Mouse (Mus musculus): ENCODE data around the gene Cabcoco1.

The Cabcoco1 gene

DNA sequence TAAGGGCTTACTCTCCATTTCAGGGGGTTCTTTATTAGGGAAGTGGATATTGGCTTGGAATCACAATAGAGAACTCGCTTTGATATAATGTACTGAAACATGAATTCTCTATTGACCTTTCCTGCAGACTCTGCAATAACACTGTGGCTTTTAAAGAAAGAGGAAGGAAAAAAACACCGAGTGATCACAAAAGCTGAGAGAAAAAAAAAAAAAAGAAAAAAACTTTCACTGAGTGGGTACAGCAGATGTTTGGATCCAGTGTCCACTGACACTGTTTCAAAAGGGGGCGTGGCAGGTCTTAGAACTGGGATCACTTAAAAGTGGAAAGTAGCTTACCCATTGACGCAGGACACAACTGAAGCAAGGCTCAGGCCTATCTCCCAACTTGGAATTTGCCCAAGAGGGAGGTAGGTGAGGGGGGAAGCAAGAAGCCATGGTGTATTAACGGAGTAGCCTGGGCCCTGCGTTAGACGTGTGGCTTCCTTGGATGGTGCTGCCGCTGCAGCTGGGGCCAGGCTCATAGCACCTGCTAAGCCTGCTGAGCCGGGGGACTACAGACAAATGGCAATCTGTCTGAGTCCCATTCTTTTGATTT is 107.6 kb downstream of the Cabcoco1 start:
- no peak for DNase-seq

DNA sequence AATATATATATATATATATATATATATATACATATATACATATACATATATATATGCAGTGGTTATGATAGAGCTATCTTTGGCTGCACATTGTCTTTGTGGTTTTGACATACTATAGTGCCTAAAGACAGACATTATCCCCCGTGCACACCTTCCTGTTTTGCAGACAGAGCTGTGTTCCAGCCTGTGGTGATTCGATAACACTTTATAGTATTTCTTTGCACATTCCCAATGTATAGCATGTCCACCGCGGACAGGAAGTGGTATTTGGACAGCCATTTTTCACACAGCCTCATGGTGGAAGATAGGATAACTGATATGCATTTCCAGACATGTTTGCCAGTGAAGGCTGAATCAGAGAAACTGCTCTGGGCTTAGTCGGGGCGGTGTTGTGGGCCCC is 110.3 kb downstream of the Cabcoco1 start:
- no peak for DNase-seq

DNA sequence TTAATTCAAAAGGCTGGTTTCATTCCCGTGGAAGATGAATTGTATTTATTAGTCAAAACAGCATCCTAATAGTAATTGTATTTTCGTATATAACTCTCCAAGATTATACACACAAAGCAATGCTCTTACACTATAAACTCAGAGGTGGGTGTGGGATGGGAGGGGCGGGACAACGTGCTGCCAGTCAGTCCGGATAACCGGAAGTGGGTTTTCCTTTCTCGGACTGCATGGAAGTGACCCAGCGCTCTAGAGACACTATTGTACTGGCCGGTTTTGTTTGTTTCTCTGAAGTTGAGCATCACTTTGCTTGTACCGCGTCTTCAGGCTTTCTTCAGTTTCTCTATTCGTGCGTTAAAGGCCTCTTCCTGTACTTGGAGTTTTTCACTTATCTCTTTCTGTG is 110.8 kb downstream of the Cabcoco1 start:
- DNase-seq, result no peak

DNA sequence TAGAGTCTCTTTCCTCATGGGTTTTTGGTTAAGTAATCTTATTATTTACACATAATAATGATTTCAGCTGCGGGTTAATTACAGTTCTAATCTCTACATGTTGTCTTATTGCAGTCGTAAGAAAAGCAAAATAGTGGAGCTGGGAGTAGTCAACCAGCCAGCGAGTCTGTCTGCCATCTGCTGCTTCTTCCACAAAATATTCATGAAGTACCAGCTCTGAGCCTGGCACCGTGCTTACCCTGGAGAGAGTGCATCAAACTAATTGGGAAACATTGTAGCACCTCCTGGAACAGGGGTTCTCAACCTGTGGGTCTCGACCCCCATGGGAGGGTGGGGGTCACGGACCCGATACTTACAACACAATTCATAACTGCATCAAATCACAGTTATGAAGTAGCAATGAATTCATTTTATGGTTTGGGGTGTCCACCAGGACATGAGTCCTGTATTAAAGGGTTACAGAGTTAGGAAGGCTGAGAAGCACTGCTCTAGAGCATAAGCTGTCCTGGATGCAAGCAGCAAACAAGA is 121.2 kb downstream of the Cabcoco1 start:
- no peak for DNase-seq

DNA sequence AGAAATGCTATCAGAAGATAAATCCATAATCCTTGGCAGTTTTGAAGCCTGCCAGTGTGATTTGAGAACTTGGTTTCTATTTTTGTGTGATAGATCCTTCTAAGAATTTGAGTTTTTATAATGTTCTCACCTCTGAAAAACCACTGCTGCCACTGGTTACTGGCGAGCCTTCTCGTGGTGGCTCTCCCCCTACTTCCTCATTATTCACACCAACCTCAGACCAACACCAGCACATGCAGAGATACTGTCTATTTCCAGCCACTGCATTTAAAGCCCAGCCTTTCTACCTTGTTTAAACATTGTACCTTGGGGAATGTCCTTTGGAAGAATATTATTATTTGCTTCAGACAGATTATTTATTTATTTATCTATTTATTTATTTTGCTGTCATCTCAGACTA is 121.8 kb downstream of the Cabcoco1 start:
- no peak for DNase-seq

DNA sequence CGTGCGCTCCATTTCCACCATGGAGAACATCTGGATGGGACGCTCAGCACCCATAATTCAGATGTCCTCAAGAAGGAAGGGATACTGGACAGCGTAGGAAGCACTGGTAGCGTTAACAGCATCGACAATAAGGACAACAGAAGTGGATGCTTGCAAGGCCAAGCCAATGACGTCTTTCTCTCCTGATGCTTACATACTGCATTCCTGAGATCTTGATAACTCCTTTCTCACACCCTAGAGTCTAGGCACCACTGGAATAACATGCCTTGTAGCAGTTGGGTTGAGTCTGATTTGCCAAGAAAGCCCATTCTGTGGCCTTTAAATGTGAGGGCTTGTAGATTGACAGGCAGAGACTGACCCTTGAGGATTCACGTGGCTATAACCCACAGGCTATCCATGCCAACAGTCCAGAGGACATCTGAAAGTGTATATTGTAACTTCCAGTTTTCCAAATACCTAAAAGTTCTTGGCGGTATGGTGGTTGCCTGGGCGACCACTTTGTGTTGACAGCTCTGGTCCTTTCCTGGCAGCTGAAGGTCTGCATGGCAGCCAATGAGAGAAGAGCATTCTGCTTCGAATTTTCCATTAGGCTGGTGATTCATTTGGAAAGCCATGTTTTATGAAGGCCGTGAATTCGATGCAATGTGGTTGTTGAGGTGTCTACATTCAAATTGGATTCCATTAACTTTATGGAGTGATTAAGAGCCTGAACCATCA is 124.5 kb downstream of the Cabcoco1 start:
- DNase-seq, result no peak

DNA sequence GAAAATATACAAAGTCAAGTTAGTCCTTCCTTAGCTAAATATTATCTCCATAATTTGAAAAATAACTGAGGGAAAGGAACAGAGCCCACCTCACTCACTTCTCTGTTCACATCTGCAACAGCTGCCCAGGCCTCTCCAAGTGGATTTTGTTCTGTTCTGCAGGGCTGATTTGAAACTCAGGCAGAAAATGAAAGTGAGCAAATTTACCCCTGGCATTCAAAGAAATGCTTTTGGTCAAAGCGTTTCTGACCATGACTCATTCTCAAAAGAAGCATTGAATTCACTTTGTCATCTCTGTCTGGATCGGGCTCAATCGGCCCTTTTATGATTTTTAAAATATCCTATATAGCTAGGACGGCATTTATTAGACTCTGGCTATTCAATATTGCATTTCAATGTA is 135.8 kb downstream of the Cabcoco1 start:
- DNase-seq, result no peak

DNA sequence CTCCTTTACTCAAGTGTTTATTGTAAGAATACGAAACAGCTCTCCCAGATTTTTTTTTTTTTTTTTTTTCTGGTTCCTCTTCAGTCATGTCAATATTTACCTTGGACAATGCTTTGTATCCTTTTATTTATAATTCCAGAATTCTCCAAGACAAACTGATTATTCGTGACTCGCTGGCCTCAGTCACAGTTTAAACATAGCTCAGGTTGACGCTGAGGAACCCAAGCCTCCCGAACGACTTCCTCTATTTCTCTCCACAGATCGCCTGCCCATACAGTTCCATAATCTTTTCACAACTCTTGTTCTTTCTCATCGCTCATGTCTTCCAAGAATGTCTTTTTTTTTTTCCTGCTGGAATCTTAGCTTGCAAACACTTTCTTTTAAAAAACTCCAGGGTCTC is 144.9 kb downstream of the Cabcoco1 start:
- DNase-seq, result no peak

DNA sequence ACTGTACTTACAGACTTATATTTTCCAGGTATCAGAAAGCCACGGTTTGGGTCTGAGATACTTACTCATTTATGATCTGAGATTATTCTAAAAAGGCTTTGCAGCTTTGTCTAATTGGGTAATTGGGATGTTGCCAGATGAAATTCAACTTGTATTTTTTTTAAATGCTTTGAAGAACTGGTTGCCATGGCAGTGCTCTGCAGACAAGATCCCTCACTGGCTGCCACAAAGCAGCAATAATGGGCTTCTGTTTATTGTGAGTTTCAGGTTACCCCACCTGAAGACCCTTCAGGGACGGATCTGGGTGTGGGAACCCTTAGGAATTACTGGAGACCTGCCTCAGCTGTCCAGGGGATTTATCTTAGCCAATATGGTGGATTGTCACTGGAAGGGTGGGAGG is 145.6 kb downstream of the Cabcoco1 start:
- no peak for DNase-seq

DNA sequence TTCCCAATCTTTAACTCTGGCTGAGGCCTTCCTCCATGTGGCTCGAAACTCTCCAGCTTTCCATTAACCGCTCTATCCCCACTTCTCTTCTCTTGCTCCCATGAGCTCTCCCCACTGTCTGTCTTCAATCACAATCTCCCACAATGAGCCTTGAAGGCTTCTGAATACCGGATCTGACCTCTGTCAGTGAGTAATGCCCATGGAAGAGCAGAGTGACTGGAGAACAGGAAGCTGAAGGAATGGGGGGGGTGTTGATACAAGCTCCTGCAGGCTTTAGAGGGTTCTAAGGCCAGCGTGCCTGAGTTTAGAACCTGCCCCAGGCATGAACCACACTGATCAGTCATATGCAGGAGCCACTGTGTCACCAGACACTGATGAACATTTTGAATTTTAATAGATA is 150.1 kb downstream of the Cabcoco1 start:
- DNase-seq, result no peak

DNA sequence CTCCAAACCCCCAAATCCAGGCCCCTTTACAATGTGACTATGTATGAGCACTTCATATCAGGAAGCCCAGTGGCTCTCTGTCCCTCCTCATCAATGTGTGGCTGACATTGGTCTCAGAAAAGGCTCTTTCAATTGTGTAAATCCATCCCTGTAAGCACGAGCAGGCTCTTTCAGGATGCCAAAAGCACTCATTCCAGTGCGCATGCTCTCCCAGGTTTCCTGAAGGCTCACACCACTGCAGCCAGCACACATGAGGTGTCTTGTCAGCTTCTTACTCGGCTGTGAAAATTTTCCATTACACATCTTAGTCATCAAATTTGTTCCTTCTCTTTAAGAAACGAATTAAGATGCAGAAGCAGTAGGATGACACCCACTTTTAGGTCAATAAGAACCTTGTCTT is 152.9 kb downstream of the Cabcoco1 start:
- DNase-seq, result no peak

DNA sequence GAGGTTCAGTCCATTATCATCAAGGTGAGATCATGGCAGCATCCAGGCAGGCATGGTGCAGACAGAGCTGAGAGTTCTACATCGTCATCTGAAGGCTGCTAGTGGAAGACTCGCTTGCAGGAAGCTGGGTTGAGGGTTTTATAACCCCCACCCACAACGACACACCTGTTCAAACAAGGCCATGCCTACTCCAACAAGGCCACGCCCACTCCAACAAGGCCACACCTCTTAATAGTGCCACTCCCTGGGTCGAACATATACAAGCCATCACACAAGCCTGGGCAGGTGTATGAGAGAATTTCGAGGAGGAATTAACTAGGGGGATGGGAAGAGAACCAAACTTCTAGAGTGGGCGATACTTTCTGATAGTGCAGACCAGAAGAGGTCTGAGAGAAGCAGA is 153.6 kb downstream of the Cabcoco1 start:
- no peak for DNase-seq

All from kidney, adult 11 months (tissue).